Mouse (Mus musculus) ES-E14 (cell line): ENCODE results near the gene Fermt2.

ENCODE experiments used
- HCFC1 ChIP-seq: IDR thresholded peaks from 2 replicates; pipeline ENCODE4 v1.6.1; 2012; ENCODE audit warnings: low read length, inconsistent platforms, borderline replicate concordance; ENCODE audit not compliant: insufficient read depth
- ZC3H11A ChIP-seq: IDR thresholded peaks from 2 replicates; pipeline ENCODE4 v1.6.1; 2012; ENCODE audit warnings: low read depth, mild to moderate bottlenecking, inconsistent platforms, low read length, borderline replicate concordance
- ZNF384 ChIP-seq: IDR thresholded peaks from 2 replicates; pipeline ENCODE4 v1.6.1; 2012; ENCODE audit warnings: low read depth, low read length, inconsistent platforms

- no peak for TF ChIP-seq ZNF384
- TF ChIP-seq ZC3H11A = no peak
- no peak for TF ChIP-seq HCFC1
Measured at GRCm38 (mm10) chr14:45559018-45559417, 29.1 kb upstream of the Fermt2 start.
